Mouse (Mus musculus): ENCODE results near the gene Lrrtm3. TPM values are rescaled to one million over a fixed set of nuclear protein-coding genes. Genes with fewer than 3 reads are reported as not detected.

The Lrrtm3 gene
- total RNA-seq, 2 experiments from 2014 or later = 0.43 TPM

GRCm38 (mm10) chr10:64041892-64042291 lies 48.2 kb downstream of the Lrrtm3 start:
- DNase-seq (ENCODE audit: low spot score) = no peak

GRCm38 (mm10) chr10:64041218-64041617 lies 48.9 kb downstream of the Lrrtm3 start:
- no peak for DNase-seq (ENCODE audit: low spot score)

GRCm38 (mm10) chr10:64039760-64040535 lies 50.1 kb downstream of the Lrrtm3 start:
- DNase-seq (ENCODE audit: low spot score) = peak; percentile 33

- DNase-seq (ENCODE audit: low spot score) = no peak
These were observed 59.2 kb downstream of the Lrrtm3 start for GRCm38 (mm10) chr10:64030901-64031300.

- DNase-seq (ENCODE audit: low spot score) = no peak
These were observed 66.7 kb downstream of the Lrrtm3 start for GRCm38 (mm10) chr10:64023340-64023739.

- DNase-seq (ENCODE audit: low spot score) = no peak
These were observed 69.7 kb downstream of the Lrrtm3 start for GRCm38 (mm10) chr10:64020347-64020746.

- DNase-seq (ENCODE audit: low spot score) = no peak
These were observed 88.1 kb downstream of the Lrrtm3 start for GRCm38 (mm10) chr10:64001996-64002395.

- DNase-seq (ENCODE audit: low spot score) = no peak
These were observed 88.5 kb downstream of the Lrrtm3 start for GRCm38 (mm10) chr10:64001531-64001930.

GRCm38 (mm10) chr10:63994251-63994650 lies 95.8 kb downstream of the Lrrtm3 start:
- DNase-seq (ENCODE audit: low spot score) = no peak

- DNase-seq (ENCODE audit: low spot score) = no peak
These were observed 104.5 kb downstream of the Lrrtm3 start for GRCm38 (mm10) chr10:63985576-63985975.

GRCm38 (mm10) chr10:63979410-63979809 lies 110.7 kb downstream of the Lrrtm3 start:
- no peak for DNase-seq (ENCODE audit: low spot score)

GRCm38 (mm10) chr10:63978969-63979368 lies 111.1 kb downstream of the Lrrtm3 start:
- no peak for DNase-seq (ENCODE audit: low spot score)

GRCm38 (mm10) chr10:63978535-63978934 lies 111.5 kb downstream of the Lrrtm3 start:
- no peak for DNase-seq (ENCODE audit: low spot score)

- no peak for DNase-seq (ENCODE audit: low spot score)
These were observed 112.0 kb downstream of the Lrrtm3 start for GRCm38 (mm10) chr10:63978101-63978500.

- DNase-seq (ENCODE audit: low spot score) = no peak
These were observed 117.8 kb downstream of the Lrrtm3 start for GRCm38 (mm10) chr10:63972300-63972699.

- peak; percentile 61 for DNase-seq (ENCODE audit: low spot score)
These were observed 135.7 kb downstream of the Lrrtm3 start for GRCm38 (mm10) chr10:63954308-63954930.

- no peak for DNase-seq (ENCODE audit: low spot score)
These were observed 138.6 kb downstream of the Lrrtm3 start for GRCm38 (mm10) chr10:63951481-63951880.

GRCm38 (mm10) chr10:63950867-63951266 lies 139.2 kb downstream of the Lrrtm3 start:
- DNase-seq (ENCODE audit: low spot score) = peak; percentile 14

GRCm38 (mm10) chr10:63947266-63947665 lies 142.8 kb downstream of the Lrrtm3 start:
- no peak for DNase-seq (ENCODE audit: low spot score)

GRCm38 (mm10) chr10:63945534-63945933 lies 144.5 kb downstream of the Lrrtm3 start:
- DNase-seq (ENCODE audit: low spot score) = no peak

GRCm38 (mm10) chr10:63933946-63934345 lies 156.1 kb downstream of the Lrrtm3 start:
- DNase-seq (ENCODE audit: low spot score) = no peak

GRCm38 (mm10) chr10:63927334-63927733 lies 162.7 kb downstream of the Lrrtm3 start, which contains the start of gene Gm10118:
Gene Gm10118, minus strand, starts transcription at chr10:63927434.
- no peak for DNase-seq (ENCODE audit: low spot score)

- no peak for DNase-seq (ENCODE audit: low spot score)
These were observed 181.2 kb downstream of the Lrrtm3 start for GRCm38 (mm10) chr10:63908878-63909277.
